Mouse (Mus musculus): ENCODE measurements around the gene Stpg3. TPM values are rescaled to one million over a fixed set of nuclear protein-coding genes. Genes with fewer than 3 reads are reported as not detected.

The Stpg3 gene
- polyA plus RNA-seq, 1 experiment from 2014 or later: not detected

DNA sequence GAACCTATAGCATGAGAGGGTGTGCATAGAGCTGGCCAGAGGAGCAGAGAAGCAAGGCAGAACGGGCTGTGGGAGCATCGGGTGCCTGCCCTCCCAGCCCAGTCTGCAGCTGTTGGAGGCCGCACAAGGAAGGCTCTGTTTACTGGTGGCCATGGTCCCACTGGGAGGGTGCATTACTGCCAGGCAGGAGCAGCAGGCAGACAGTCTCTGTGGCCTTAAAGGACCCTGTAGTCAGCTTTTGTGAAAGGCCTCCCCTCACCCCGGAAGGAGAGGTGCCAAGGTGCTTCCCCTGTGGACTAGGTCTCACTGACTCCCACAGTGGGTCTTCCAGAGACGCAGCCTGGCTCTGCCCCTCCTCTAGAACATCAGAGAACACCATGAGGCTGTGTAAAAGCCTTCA, 12.4 kb upstream of the Stpg3 start:
- DNase-seq (ENCODE audit: low spot score) (no peak), ATAC-seq (replicated peaks; ENCODE audit: insufficient number of reproducible peaks, low FRiP score, low TSS enrichment, low read depth) (no peak)
- H3K27me3 ChIP-seq (ENCODE audit: control insufficient read depth, insufficient read depth, low read length): no peaks in the 10 kb centered on the region
- H3K27ac ChIP-seq (replicated peaks; ENCODE audit: low read depth, low read length): no peak overlapping the region
- 81% methylated on average over 5 of the region's 5 CpGs for WGBS
- peaks cover 2% of the 10 kb centered on the region; the same call in 1 of the 2 replicates for H3K4me1 ChIP-seq (ENCODE audit: control insufficient read depth, insufficient read depth, low read length)
- H3K4me2 ChIP-seq (ENCODE audit: low read depth, low read length): no peak overlapping the region
- H3K9me3 ChIP-seq (replicated peaks; ENCODE audit: control insufficient read depth, low read length): no peaks in the 10 kb centered on the region
- H3K9ac ChIP-seq (replicated peaks; ENCODE audit: low read length): no peak overlapping the region
- no peaks in the 10 kb centered on the region for H3K36me3 ChIP-seq (replicated peaks; ENCODE audit: control insufficient read depth, insufficient read depth, low read depth, low read length)
- no peak overlapping the region for H3K4me3 ChIP-seq (ENCODE audit: low read depth, low read length)

DNA sequence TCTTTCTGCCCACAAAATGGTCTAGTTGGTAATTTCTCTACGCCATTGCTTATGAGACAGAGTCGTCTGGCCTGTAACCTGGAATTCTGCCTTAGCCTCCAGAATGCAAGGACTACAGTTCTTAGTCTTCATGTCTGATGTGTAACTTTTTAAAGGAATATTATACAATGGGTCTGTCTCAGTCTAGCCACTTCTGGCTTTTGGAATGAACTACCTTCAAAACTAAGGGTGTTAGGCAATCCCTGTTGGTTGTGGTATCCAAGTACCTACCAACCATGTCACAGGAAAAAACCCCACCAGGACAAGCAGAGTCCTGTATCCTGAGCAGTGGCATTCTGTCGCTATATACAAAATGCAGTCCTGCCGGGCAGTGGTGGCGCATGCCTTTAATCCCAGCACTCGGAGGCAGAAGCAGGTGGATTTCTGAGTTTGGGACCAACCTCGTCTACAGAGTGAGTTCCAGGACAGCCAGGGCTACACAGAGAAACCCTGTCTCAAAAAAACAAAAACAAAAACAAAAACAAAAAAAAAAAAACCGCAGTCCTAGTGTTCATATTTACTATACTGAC, 11.5 kb upstream of the Stpg3 start:
- no peaks in the 10 kb centered on the region for H3K27me3 ChIP-seq (ENCODE audit: control insufficient read depth, insufficient read depth, low read length)
- peaks cover 2% of the 10 kb centered on the region; the same call in 1 of the 2 replicates for H3K4me1 ChIP-seq (ENCODE audit: control insufficient read depth, insufficient read depth, low read length)
- peak overlapping the region; percentile 97; the same call in 1 of the 2 replicates for H3K27ac ChIP-seq (replicated peaks; ENCODE audit: low read depth, low read length)
- no peak for DNase-seq (ENCODE audit: low spot score)
- no peak overlapping the region; the same call in 1 of the 2 replicates for H3K9ac ChIP-seq (replicated peaks; ENCODE audit: low read length)
- WGBS: 74% methylated on average over 8 of the region's 8 CpGs
- no peaks in the 10 kb centered on the region for H3K36me3 ChIP-seq (replicated peaks; ENCODE audit: control insufficient read depth, insufficient read depth, low read depth, low read length)
- no peaks in the 10 kb centered on the region for H3K9me3 ChIP-seq (replicated peaks; ENCODE audit: control insufficient read depth, low read length)
- peak overlapping the region; percentile 60 for H3K4me2 ChIP-seq (ENCODE audit: low read depth, low read length)
- no peak overlapping the region for H3K4me3 ChIP-seq (ENCODE audit: low read depth, low read length)
- ATAC-seq (replicated peaks; ENCODE audit: insufficient number of reproducible peaks, low FRiP score, low TSS enrichment, low read depth): no peak

DNA sequence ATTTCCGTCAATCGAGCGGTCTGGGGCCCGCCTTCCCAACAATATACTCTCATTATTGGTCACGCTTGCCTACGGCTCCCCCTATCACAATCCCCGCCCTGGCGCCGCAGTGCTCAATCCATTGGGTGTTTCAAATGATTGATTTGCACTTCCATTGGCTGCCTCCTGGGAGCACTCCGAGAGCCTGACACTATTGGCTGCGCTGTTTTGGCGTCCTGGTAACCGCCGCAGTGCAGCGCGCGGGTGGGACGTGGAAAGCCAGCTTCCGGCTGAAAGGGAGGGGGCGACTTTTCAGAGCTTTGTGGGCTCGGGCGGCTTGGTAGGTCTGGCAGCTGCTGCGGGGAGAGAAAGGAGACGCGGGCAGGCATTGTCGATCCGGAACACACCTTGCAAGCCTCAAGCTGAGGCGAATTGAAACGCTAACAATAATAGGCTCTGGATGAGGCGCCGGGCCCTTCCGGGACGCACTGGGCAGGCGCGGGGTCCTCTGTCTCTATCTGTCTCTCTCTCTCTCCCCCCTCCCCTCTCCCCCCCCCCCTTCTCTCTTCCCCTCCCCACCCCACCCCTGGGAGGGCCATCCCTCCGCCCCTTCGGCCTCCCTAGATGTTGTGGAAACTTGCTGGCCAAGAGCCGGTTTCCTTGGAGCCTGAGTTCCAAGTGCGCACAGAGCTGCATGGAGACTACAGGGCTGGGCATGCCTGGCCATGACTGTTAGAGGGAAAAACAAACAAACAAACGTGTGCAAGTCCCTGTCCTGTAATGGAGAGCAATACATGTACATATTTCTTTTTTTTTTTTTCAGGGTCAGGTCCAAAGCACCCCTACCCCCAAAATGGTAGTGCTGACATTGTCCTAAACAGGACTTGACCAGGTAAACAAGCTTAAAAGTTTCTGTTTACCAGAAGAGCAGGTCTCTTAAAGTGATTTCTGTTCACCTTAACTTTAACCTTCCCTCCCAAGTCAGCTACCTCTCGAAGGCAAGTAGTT, 10.6 kb upstream of the Stpg3 start:
- Histone ChIP-seq H3K4me1 (ENCODE audit: control insufficient read depth, insufficient read depth, low read length) (peaks cover 2% of the 10 kb centered on the region; the same call in 1 of the 2 replicates), H3K36me3 (replicated peaks; ENCODE audit: control insufficient read depth, insufficient read depth, low read depth, low read length) (no peaks in the 10 kb centered on the region), H3K4me3 (ENCODE audit: low read depth, low read length) (peak overlapping the region; percentile 51), H3K27me3 (ENCODE audit: control insufficient read depth, insufficient read depth, low read length) (no peaks in the 10 kb centered on the region), H3K9me3 (replicated peaks; ENCODE audit: control insufficient read depth, low read length) (no peaks in the 10 kb centered on the region), H3K27ac (replicated peaks; ENCODE audit: low read depth, low read length) (peak overlapping the region; percentile 97), H3K4me2 (ENCODE audit: low read depth, low read length) (peak overlapping the region; percentile 60), H3K9ac (replicated peaks; ENCODE audit: low read length) (peak overlapping the region; percentile 67)
- WGBS: 2% methylated on average over 39 of the region's 41 CpGs
- ATAC-seq (replicated peaks; ENCODE audit: insufficient number of reproducible peaks, low FRiP score, low TSS enrichment, low read depth) (peak; percentile 97), DNase-seq (ENCODE audit: low spot score) (peak; percentile 99)

DNA sequence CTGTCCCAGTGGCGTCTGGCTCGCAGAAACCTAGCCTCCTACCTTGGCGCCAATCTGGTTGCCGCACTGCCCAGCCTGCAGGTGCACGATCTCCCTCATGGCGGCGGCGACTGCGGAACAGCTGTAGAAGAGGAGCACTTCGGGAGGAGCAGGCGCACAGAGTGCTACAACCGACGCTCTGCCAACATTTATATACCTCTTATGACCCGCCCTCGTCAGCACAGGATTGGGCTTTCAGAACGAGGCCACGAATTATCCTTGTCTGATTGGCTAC, 10.0 kb upstream of the Stpg3 start, which contains the start of gene Tubb4b:
Gene Tubb4b (minus strand): TSS at position 211 of the 274 bp plus-strand sequence.
- ATAC-seq (replicated peaks; ENCODE audit: insufficient number of reproducible peaks, low FRiP score, low TSS enrichment, low read depth): no peak
- Histone ChIP-seq H3K36me3 (replicated peaks; ENCODE audit: control insufficient read depth, insufficient read depth, low read depth, low read length) (no peaks in the 10 kb centered on the region), H3K4me2 (ENCODE audit: low read depth, low read length) (peak within 1 kb of the TSS; percentile 87), H3K4me3 (ENCODE audit: low read depth, low read length) (peak within 1 kb of the TSS; percentile 78), H3K27ac (replicated peaks; ENCODE audit: low read depth, low read length) (peak within 1 kb of the TSS; percentile 97), H3K9ac (replicated peaks; ENCODE audit: low read length) (peak within 1 kb of the TSS; percentile 75), H3K9me3 (replicated peaks; ENCODE audit: control insufficient read depth, low read length) (no peaks in the 10 kb centered on the region), H3K4me1 (ENCODE audit: control insufficient read depth, insufficient read depth, low read length) (peaks cover 2% of the 10 kb centered on the region; the same call in 1 of the 2 replicates), H3K27me3 (ENCODE audit: control insufficient read depth, insufficient read depth, low read length) (no peaks in the 10 kb centered on the region)
- no peak for DNase-seq (ENCODE audit: low spot score)
- 0% methylated on average over 17 of the region's 17 CpGs for WGBS

DNA sequence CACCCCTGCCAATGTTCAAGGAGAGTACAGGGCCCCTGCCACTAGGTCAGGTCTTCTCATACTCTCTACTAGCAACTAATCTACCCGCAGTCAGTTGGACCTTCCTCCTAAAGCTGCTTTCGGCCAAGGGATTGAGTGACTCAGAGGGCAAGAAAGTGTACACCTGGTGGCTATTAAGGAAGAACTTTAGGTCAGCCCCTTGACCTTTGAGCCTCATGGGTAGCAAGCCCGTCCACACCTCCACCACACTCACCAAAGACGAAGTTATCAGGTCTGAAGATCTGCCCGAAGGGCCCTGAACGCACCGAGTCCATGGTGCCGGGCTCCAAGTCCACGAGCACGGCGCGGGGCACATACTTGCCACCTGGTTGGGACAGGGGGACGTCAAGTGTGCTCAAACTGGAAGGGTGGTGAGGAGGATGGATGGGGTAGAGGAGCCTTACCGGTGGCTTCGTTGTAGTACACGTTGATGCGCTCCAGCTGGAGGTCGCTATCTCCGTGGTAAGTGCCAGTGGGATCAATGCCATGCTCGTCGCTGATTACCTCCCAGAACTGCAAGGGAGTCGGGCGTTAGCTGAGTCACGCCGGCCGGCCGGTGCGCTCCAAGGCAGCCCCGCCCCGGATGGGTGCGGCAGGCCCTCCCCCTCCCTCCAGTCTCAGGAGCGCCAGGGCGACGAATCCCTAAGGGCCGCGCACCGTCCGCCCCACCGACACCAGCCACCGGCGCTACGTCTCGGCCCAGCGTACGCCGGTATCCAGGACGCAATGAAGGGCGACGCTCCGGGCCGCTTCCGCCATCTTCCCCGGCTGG, 9.4 kb upstream of the Stpg3 start:
- no peaks in the 10 kb centered on the region for H3K9me3 ChIP-seq (replicated peaks; ENCODE audit: control insufficient read depth, low read length)

DNA sequence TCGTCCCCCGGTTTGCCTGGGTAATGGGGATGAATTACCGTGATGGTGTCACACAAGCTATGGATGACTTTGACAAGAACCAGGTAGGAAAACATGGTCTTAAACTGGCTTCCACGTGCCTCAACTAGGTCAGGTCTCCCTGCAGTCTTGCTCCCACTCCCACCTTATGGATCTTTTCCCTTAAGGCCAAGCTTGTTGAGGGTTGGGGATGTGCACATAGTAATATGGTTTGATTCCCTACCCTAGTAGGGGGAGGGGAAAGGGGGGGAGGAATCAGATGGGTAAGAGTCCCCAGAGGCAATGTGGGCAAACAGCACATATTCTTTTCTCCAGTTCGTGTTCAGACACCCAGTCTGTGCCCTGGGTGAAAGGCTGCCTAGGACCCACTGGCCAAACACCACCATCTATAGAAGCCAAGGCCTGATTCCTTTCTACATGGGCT, 6.9 kb upstream of the Stpg3 start:
- H3K27ac ChIP-seq (replicated peaks; ENCODE audit: low read depth, low read length): no peak overlapping the region
- H3K9me3 ChIP-seq (replicated peaks; ENCODE audit: control insufficient read depth, low read length): no peaks in the 10 kb centered on the region
- ATAC-seq (replicated peaks; ENCODE audit: insufficient number of reproducible peaks, low FRiP score, low TSS enrichment, low read depth): no peak
- no peak overlapping the region for H3K9ac ChIP-seq (replicated peaks; ENCODE audit: low read length)
- H3K36me3 ChIP-seq (replicated peaks; ENCODE audit: control insufficient read depth, insufficient read depth, low read depth, low read length): no peaks in the 10 kb centered on the region
- H3K4me3 ChIP-seq (ENCODE audit: low read depth, low read length): no peak overlapping the region
- no peak overlapping the region for H3K4me2 ChIP-seq (ENCODE audit: low read depth, low read length)
- DNase-seq (ENCODE audit: low spot score): no peak
- H3K27me3 ChIP-seq (ENCODE audit: control insufficient read depth, insufficient read depth, low read length): no peaks in the 10 kb centered on the region
- WGBS: 64% methylated on average over 5 of the region's 5 CpGs
- peaks cover 2% of the 10 kb centered on the region; the same call in 1 of the 2 replicates for H3K4me1 ChIP-seq (ENCODE audit: control insufficient read depth, insufficient read depth, low read length)

More for the DNA sequence above, 9.4 kb upstream of the Stpg3 start:
- Histone ChIP-seq H3K36me3 (replicated peaks; ENCODE audit: control insufficient read depth, insufficient read depth, low read depth, low read length) (no peaks in the 10 kb centered on the region), H3K4me1 (ENCODE audit: control insufficient read depth, insufficient read depth, low read length) (peaks cover 2% of the 10 kb centered on the region; the same call in 1 of the 2 replicates), H3K27ac (replicated peaks; ENCODE audit: low read depth, low read length) (peak overlapping the region; percentile 85), H3K27me3 (ENCODE audit: control insufficient read depth, insufficient read depth, low read length) (no peaks in the 10 kb centered on the region), H3K4me3 (ENCODE audit: low read depth, low read length) (peak overlapping the region; percentile 78), H3K4me2 (ENCODE audit: low read depth, low read length) (peak overlapping the region; percentile 87), H3K9ac (replicated peaks; ENCODE audit: low read length) (peak overlapping the region; percentile 75)
- ATAC-seq (replicated peaks; ENCODE audit: insufficient number of reproducible peaks, low FRiP score, low TSS enrichment, low read depth) (peak; percentile 24), DNase-seq (ENCODE audit: low spot score) (peak; percentile 65)
- under 1% methylated on average over 46 of the region's 53 CpGs for WGBS

DNA sequence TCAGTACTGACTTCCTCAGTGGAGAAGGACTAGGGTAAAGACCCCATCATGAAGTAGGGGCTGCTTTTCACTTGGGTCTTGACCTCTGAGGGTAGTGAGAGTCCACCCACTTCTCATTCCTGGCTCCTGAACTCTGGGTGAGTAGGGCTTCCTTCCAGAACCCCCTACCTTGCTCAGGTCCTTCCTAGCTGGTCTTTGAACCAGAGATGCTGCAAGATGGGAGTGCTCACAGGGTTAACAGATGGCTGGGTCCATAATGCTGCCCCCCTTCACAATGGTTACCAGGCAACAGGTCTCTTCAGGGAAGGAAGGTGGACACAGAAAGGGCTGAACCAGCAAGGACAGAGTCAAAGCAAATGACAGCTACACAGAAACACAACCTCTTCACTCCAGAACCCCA, 4.0 kb upstream of the Stpg3 start, which contains the start of gene Fam166a:
Gene Fam166a (plus strand): TSS at position 301 of the 400 bp plus-strand sequence.
- H3K9ac ChIP-seq (replicated peaks; ENCODE audit: low read length): no peak within 1 kb of the TSS
- DNase-seq (ENCODE audit: low spot score) (no peak), ATAC-seq (replicated peaks; ENCODE audit: insufficient number of reproducible peaks, low FRiP score, low TSS enrichment, low read depth) (no peak)

More for the DNA sequence above, 4.0 kb upstream of the Stpg3 start, which contains the start of gene Fam166a:
- H3K4me3 ChIP-seq (ENCODE audit: low read depth, low read length): no peak within 1 kb of the TSS
- H3K4me1 ChIP-seq (ENCODE audit: control insufficient read depth, insufficient read depth, low read length): no peaks in the 10 kb centered on the region
- no peaks in the 10 kb centered on the region for H3K9me3 ChIP-seq (replicated peaks; ENCODE audit: control insufficient read depth, low read length)
- H3K27me3 ChIP-seq (ENCODE audit: control insufficient read depth, insufficient read depth, low read length): no peaks in the 10 kb centered on the region
- no peak within 1 kb of the TSS for H3K4me2 ChIP-seq (ENCODE audit: low read depth, low read length)
- no peaks in the 10 kb centered on the region for H3K36me3 ChIP-seq (replicated peaks; ENCODE audit: control insufficient read depth, insufficient read depth, low read depth, low read length)
- no peak within 1 kb of the TSS for H3K27ac ChIP-seq (replicated peaks; ENCODE audit: low read depth, low read length)
